Mouse (Mus musculus) liver, adult 2 months (tissue): ENCODE measurements around the gene Cdkl2.

Experiments used
- CTCF ChIP-seq: fragments of 200-500 bp; IDR thresholded peaks from 2 replicates; pipeline ENCODE4 v1.5.1; 2011; ENCODE audit warnings: low read depth, low read length, control low read depth
- POLR2A ChIP-seq: fragments of 200-500 bp; IDR thresholded peaks from 2 replicates; pipeline ENCODE4 v1.6.1; 2011; ENCODE audit warnings: low read length, control low read depth; ENCODE audit not compliant: insufficient read depth; ENCODE audit errors: extremely low read depth

DNA sequence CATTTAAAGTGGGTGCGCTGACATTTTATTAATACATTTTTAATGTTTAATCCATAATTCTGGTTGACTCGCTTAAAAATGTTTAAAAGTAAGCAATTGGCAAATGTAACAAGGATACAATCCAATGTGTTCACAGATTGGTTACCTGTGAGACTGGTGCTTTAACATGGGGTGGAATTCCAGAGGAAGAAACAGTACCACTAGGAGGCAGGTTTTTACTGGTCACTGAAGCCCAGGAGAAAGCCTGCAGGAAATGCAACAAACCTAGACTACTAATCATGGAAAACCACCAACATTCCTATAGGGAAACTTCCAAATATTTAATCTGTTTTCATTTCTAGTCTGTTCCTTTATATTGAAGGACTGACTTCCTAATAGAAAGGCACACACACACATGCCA, 19.5 kb upstream of the Cdkl2 start:
- no peak for TF ChIP-seq CTCF
- TF ChIP-seq POLR2A, result no peak
